Comparison of ENCODE assay signal across 47 mouse cellular contexts in the genomic region with DNA sequence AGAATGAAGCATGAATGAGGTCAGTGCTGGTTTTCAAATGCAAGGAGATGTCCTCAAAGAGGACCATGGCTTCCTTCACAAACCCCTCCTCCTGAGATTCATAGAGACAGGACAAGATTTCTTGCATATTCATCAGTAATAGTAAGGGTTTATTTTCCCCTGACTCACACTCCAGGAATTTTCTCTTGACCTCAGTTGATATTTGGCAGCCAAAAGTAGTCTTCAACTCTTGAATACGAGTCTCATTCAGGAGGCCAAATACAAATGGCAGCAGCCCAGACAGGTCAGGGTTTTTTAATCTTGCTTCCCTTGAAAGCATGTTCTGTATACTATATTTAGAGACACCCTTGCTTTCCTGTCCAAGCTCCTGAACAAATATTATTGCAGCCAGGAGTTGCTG. TPM values are rescaled to one million over a fixed set of nuclear protein-coding genes. Genes with fewer than 3 reads are reported as not detected.
"Had no signal": no experiment of that assay in that cellular context is flagged by ENCODE, and none has a peak within 500 bp of the region (broad histone marks: within the 10 kb centered on the region; RNA-seq: fewer than 3 reads in every experiment).

No protein-coding gene starts in this region.

- H3K4me1 ChIP-seq: limb, embryonic 10.5 days; limb, embryonic 12.5 days; limb, embryonic 13.5 days; limb, embryonic 15.5 days; liver, embryonic 12.5 days; liver, embryonic 13.5 days; liver, embryonic 15.5 days; lung, embryonic 15.5 days; megakaryocyte, embryonic 14.5 days; midbrain, embryonic 10.5 days; midbrain, embryonic 12.5 days; midbrain, embryonic 13.5 days; midbrain, embryonic 15.5 days; neural tube, embryonic 12.5 days had no signal

- H3K27me3 ChIP-seq: limb, embryonic 12.5 days; limb, embryonic 13.5 days; limb, embryonic 15.5 days; liver, embryonic 12.5 days; liver, embryonic 13.5 days; liver, embryonic 15.5 days; lung, embryonic 15.5 days; megakaryocyte, embryonic 14.5 days; midbrain, embryonic 12.5 days; midbrain, embryonic 13.5 days; midbrain, embryonic 15.5 days; neural tube, embryonic 12.5 days had no signal

- H3K9me3 ChIP-seq: limb, embryonic 15.5 days; liver, embryonic 13.5 days; liver, embryonic 15.5 days; lung, embryonic 15.5 days; megakaryocyte, embryonic 14.5 days had no signal

- H3K36me3 ChIP-seq: limb, embryonic 10.5 days; limb, embryonic 12.5 days; limb, embryonic 13.5 days; limb, embryonic 15.5 days; liver, embryonic 12.5 days; liver, embryonic 13.5 days; liver, embryonic 15.5 days; lung, embryonic 15.5 days; midbrain, embryonic 10.5 days; midbrain, embryonic 12.5 days; midbrain, embryonic 13.5 days; midbrain, embryonic 15.5 days; neural tube, embryonic 12.5 days had no signal

- DNase-seq: left cerebral cortex, postnatal 4 days; liver; liver, embryonic 13.5 days; liver, postnatal 0 days; lung, adult 18-20 months; lung, adult 2 months; lung, embryonic 14.5 days; lung, postnatal 10 days; lung, postnatal 14 days; lung, postnatal 36 days; lung, postnatal 4 days; midbrain, embryonic 14.5 days had no signal

- H3K9ac ChIP-seq: limb, embryonic 12.5 days; limb, embryonic 13.5 days; limb, embryonic 15.5 days; liver, embryonic 12.5 days; liver, embryonic 13.5 days; liver, embryonic 14.5 days; liver, embryonic 15.5 days; liver, postnatal 0 days; lung, embryonic 14.5 days; lung, embryonic 15.5 days; midbrain, embryonic 12.5 days; midbrain, embryonic 13.5 days; midbrain, embryonic 15.5 days; neural tube, embryonic 12.5 days had no signal

- H3K4me2 ChIP-seq: limb, embryonic 12.5 days; limb, embryonic 13.5 days; limb, embryonic 15.5 days; liver, embryonic 11.5 days; liver, embryonic 12.5 days; liver, embryonic 13.5 days; liver, embryonic 15.5 days; lung, embryonic 14.5 days; lung, embryonic 15.5 days; midbrain, embryonic 11.5 days; midbrain, embryonic 12.5 days; midbrain, embryonic 13.5 days; midbrain, embryonic 15.5 days; neural tube, embryonic 12.5 days had no signal

- H3K27ac ChIP-seq: limb, embryonic 10.5 days; limb, embryonic 12.5 days; limb, embryonic 13.5 days; limb, embryonic 15.5 days; liver, embryonic 12.5 days; liver, embryonic 13.5 days; liver, embryonic 14.5 days; liver, embryonic 15.5 days; lung, embryonic 15.5 days; macrophage; midbrain, embryonic 10.5 days; midbrain, embryonic 12.5 days; midbrain, embryonic 13.5 days; midbrain, embryonic 15.5 days; neural tube, embryonic 12.5 days had no signal

- H3K4me3 ChIP-seq: limb, embryonic 10.5 days; limb, embryonic 12.5 days; limb, embryonic 13.5 days; limb, embryonic 15.5 days; liver, embryonic 12.5 days; liver, embryonic 13.5 days; liver, embryonic 15.5 days; lung, embryonic 15.5 days; megakaryocyte, embryonic 14.5 days; midbrain, embryonic 10.5 days; midbrain, embryonic 12.5 days; midbrain, embryonic 13.5 days; midbrain, embryonic 15.5 days; myocyte; neural tube, embryonic 12.5 days had no signal

- ATAC-seq: liver, embryonic 12.5 days; liver, postnatal 0 days; lung, postnatal 0 days; midbrain, embryonic 13.5 days; midbrain, embryonic 15.5 days; midbrain, embryonic 16.5 days had no signal

RNA-seq across cellular contexts. Expression of gene Gm5065, which starts 22.8 kb away (rescaled TPM):
- total RNA-seq: left cerebral cortex, postnatal 10 days; left cerebral cortex, postnatal 14 days; left cerebral cortex, postnatal 25 days; left cerebral cortex, postnatal 36 days; left cerebral cortex, postnatal 4 days; liver, adult 2 months; megakaryocyte progenitor cell, adult 5-6 weeks; megakaryocyte, adult 5-6 weeks; megakaryocyte-erythroid progenitor cell, adult 5-6 weeks; midbrain, postnatal 0 days; monocyte, adult 5-6 weeks had no signal
- polyA plus RNA-seq: limb, embryonic 10.5 days; limb, embryonic 11.5 days; limb, embryonic 12.5 days; limb, embryonic 13.5 days; limb, embryonic 14.5 days; limb, embryonic 15.5 days; liver, adult 2 months; liver, embryonic 11.5 days; liver, embryonic 12.5 days; liver, embryonic 13.5 days; liver, embryonic 14.5 days; liver, embryonic 15.5 days; liver, embryonic 16.5 days; liver, postnatal 0 days; lung, adult 2 months; lung, embryonic 14.5 days; lung, embryonic 15.5 days; lung, embryonic 16.5 days; lung, postnatal 0 days; macrophage; midbrain, embryonic 10.5 days; midbrain, embryonic 11.5 days; midbrain, embryonic 12.5 days; midbrain, embryonic 13.5 days; midbrain, embryonic 14.5 days; midbrain, embryonic 15.5 days; midbrain, embryonic 16.5 days; midbrain, postnatal 0 days; myocyte; neural tube, embryonic 11.5 days; neural tube, embryonic 12.5 days had no signal

RNA-seq across cellular contexts. Expression of gene Nlrp2, which starts 23.3 kb away (rescaled TPM):
- total RNA-seq: left cerebral cortex, postnatal 10 days; left cerebral cortex, postnatal 14 days; left cerebral cortex, postnatal 25 days; left cerebral cortex, postnatal 36 days; left cerebral cortex, postnatal 4 days; liver, adult 2 months; megakaryocyte progenitor cell, adult 5-6 weeks; megakaryocyte, adult 5-6 weeks; megakaryocyte-erythroid progenitor cell, adult 5-6 weeks; midbrain, postnatal 0 days; monocyte, adult 5-6 weeks had no signal
- polyA plus RNA-seq: limb, embryonic 10.5 days; limb, embryonic 11.5 days; limb, embryonic 12.5 days; limb, embryonic 13.5 days; limb, embryonic 14.5 days; limb, embryonic 15.5 days; liver, adult 2 months; liver, embryonic 11.5 days; liver, embryonic 12.5 days; liver, embryonic 13.5 days; liver, embryonic 14.5 days; liver, embryonic 15.5 days; liver, embryonic 16.5 days; liver, postnatal 0 days; lung, adult 2 months; lung, embryonic 14.5 days; lung, embryonic 15.5 days; lung, embryonic 16.5 days; lung, postnatal 0 days; macrophage; midbrain, embryonic 10.5 days; midbrain, embryonic 11.5 days; midbrain, embryonic 12.5 days; midbrain, embryonic 13.5 days; midbrain, embryonic 14.5 days; midbrain, embryonic 15.5 days; midbrain, embryonic 16.5 days; midbrain, postnatal 0 days; myocyte; neural tube, embryonic 11.5 days; neural tube, embryonic 12.5 days had no signal
